Mouse (Mus musculus) layer of hippocampus, postnatal 10 days (tissue): Measurements from ENCODE around the gene Efemp2. TPM values are rescaled to one million over a fixed set of nuclear protein-coding genes. Genes with fewer than 3 reads are reported as not detected.

Source experiments
- total RNA-seq, 2 experiments: library from RNA; stranded (reverse); gene quantifications; 2 replicates each; pipeline ENCODE4 v1.2.3; 2021

Gene Efemp2
- total RNA-seq, 2 experiments from 2014 or later: 18.4 to 19.6 TPM

Other genes with a start within 250 kb of the Efemp2 start
- 10 to 100 TPM; 71.2 to 73.5 TPM for gene Pacs1, start 200.8 kb upstream of the Efemp2 start, total RNA-seq
- gene Sf3b2, start 178.5 kb upstream of the Efemp2 start, total RNA-seq: 100 to 1,000 TPM; 197 to 198 TPM
- gene Gal3st3, start 175.6 kb upstream of the Efemp2 start, total RNA-seq: 100 to 1,000 TPM; 104 to 111 TPM
- gene Catsper1, start 138.2 kb upstream of the Efemp2 start, total RNA-seq: not detected
- 1 to 10 TPM; 5.4 to 7.4 TPM for gene Cst6, start 124.4 kb upstream of the Efemp2 start, total RNA-seq
- gene Eif1ad, start 107.2 kb upstream of the Efemp2 start, total RNA-seq: 10 to 100 TPM; 25.9 to 28.3 TPM
- gene Banf1, start 106.8 kb upstream of the Efemp2 start, total RNA-seq: 100 to 1,000 TPM; 110 to 114 TPM
- 10 to 100 TPM; 84.3 to 95.6 TPM for gene Sart1, start 85.3 kb upstream of the Efemp2 start, total RNA-seq
- under 1 TPM in 1 of 2 experiments, not detected in 1; 0.85 TPM for gene Tsga10ip, start 71.4 kb upstream of the Efemp2 start, total RNA-seq
- gene Drap1, start 49.0 kb upstream of the Efemp2 start, total RNA-seq: 100 to 1,000 TPM; 234 to 244 TPM
- gene AI837181, start 48.8 kb upstream of the Efemp2 start, total RNA-seq: 10 to 100 TPM; 55.7 to 57.5 TPM
- not detected for gene Fosl1, start 26.4 kb upstream of the Efemp2 start, total RNA-seq
- 10 to 100 TPM; 26.4 to 32.9 TPM for gene Ccdc85b, start 16.1 kb upstream of the Efemp2 start, total RNA-seq
- 100 to 1,000 TPM in 1 of 2 experiments, 10 to 100 TPM in 1; 83.7 to 108 TPM for gene Fibp, start 13.3 kb upstream of the Efemp2 start, total RNA-seq
- 1 to 10 TPM; 2.6 to 2.9 TPM for gene Ctsw, start 5.4 kb upstream of the Efemp2 start, total RNA-seq
- 10 to 100 TPM; 34.2 to 40.9 TPM for gene Mus81, start 14.4 kb downstream of the Efemp2 start, total RNA-seq
- 1,000 to 10,000 TPM; 1,802 to 1,826 TPM for gene Cfl1, start 16.5 kb downstream of the Efemp2 start, total RNA-seq
- 1 to 10 TPM; 5.6 to 9.8 TPM for gene 1700020D05Rik, start 29.8 kb downstream of the Efemp2 start, total RNA-seq
- gene Snx32, start 36.6 kb downstream of the Efemp2 start, total RNA-seq: 10 to 100 TPM; 63.1 to 66.2 TPM
- not detected for gene Ovol1, start 86.7 kb downstream of the Efemp2 start, total RNA-seq
- gene Ap5b1, start 94.1 kb downstream of the Efemp2 start, total RNA-seq: 1 to 10 TPM; 8.6 to 8.8 TPM
- 10 to 100 TPM; 70.8 to 73.5 TPM for gene Rnaseh2c, start 127.9 kb downstream of the Efemp2 start, total RNA-seq
- gene Kat5, start 136.3 kb downstream of the Efemp2 start, total RNA-seq: 10 to 100 TPM; 69.7 to 87.5 TPM
- 10 to 100 TPM; 24.4 to 24.7 TPM for gene Rela, start 163.5 kb downstream of the Efemp2 start, total RNA-seq
- 10 to 100 TPM; 30.0 to 34.2 TPM for gene Sipa1, start 189.8 kb downstream of the Efemp2 start, total RNA-seq
- gene Map3k11, start 214.8 kb downstream of the Efemp2 start, total RNA-seq: 10 to 100 TPM; 13.0 to 16.1 TPM
- gene Pcnx3, start 215.0 kb downstream of the Efemp2 start, total RNA-seq: 10 to 100 TPM; 69.7 to 82.6 TPM
- not detected for gene Kcnk7, start 230.4 kb downstream of the Efemp2 start, total RNA-seq